Mouse (Mus musculus) heart, adult 2 months (tissue): ENCODE data around the gene Avil.

Source experiments
- CTCF ChIP-seq: fragments of 200-600 bp; IDR thresholded peaks from 2 replicates; pipeline ENCODE4 v1.8.1; 2022; ENCODE audit warnings: antibody characterized with exemption, mild to moderate bottlenecking, moderate library complexity
- POLR2A ChIP-seq: fragments of 200-500 bp; IDR thresholded peaks from 2 replicates; pipeline ENCODE4 v1.6.1; 2011; ENCODE audit warnings: mild to moderate bottlenecking, low read depth, low read length, control low read depth; ENCODE audit not compliant: insufficient read depth

- TF ChIP-seq CTCF, result no peak
- no peak for TF ChIP-seq POLR2A
These were observed 58.9 kb downstream of the Avil start for GRCm38 (mm10) chr10:127059174-127059967.
